Mouse (Mus musculus) brain, embryonic 14.5 days (tissue): ENCODE measurements around the gene Coq6.
A peak's percentile ranks its signal among the peaks of the same experiment; 100 is the strongest.

ENCODE experiments used
- CTCF ChIP-seq: fragments of 200-500 bp; IDR thresholded peaks from 2 replicates; pipeline ENCODE4 v1.5.1; 2012; ENCODE audit warnings: inconsistent platforms, mild to moderate bottlenecking, moderate library complexity, borderline replicate concordance; ENCODE audit not compliant: insufficient read depth, insufficient read length; ENCODE audit errors: extremely low read depth
- POLR2A ChIP-seq: fragments of 200-500 bp; IDR thresholded peaks from 2 replicates; pipeline ENCODE4 v1.6.1; 2012; ENCODE audit warnings: mild to moderate bottlenecking, inconsistent platforms, borderline replicate concordance; ENCODE audit not compliant: poor library complexity, insufficient read depth, insufficient read length, severe bottlenecking; ENCODE audit errors: extremely low read depth

GRCm38 (mm10) chr12:84316721-84317621 is 44.5 kb upstream of the Coq6 start, which contains the start of gene Zfp410:
- TF ChIP-seq CTCF (no peak), POLR2A (peak; percentile 49; the same call in 1 of the 2 replicates)
